In genomic region chr1:84709810-84710785, GRCm38 (mm10) we compare ENCODE assay signal across 9 mouse cellular contexts. TPM values are rescaled to one million over a fixed set of nuclear protein-coding genes. Genes with fewer than 3 reads are reported as not detected.
DNase-seq lines count a peak whose midpoint lies in the region; ATAC-seq lines count a peak whose summit lies in the region.
"Had no signal": no experiment of that assay in that cellular context is flagged by ENCODE, and none has a peak within 500 bp of the region (broad histone marks: within the 10 kb centered on the region; RNA-seq: fewer than 3 reads in every experiment).

No protein-coding gene starts in this region.

- H3K36me3 ChIP-seq in heart, embryonic 16.5 days (ENCODE audit: control insufficient read depth, insufficient read depth), result no peaks in the 10 kb centered on the region
- no peaks in the 10 kb centered on the region for H3K36me3 ChIP-seq in forebrain, embryonic 16.5 days (ENCODE audit: control insufficient read depth, insufficient read depth)

- no peak overlapping the region for H3K9ac ChIP-seq in heart, embryonic 16.5 days (ENCODE audit: low read length)
- H3K9ac ChIP-seq in forebrain, embryonic 16.5 days (replicated peaks; ENCODE audit: low read depth, low read length), result peak overlapping the region; percentile 58

- intact Hi-C loops in heart, postnatal 10 days (cut with DNase I), result no loop called here

- no peaks in the 10 kb centered on the region for H3K9me3 ChIP-seq in heart, embryonic 16.5 days (replicated peaks; ENCODE audit: control insufficient read depth, low read length)
- H3K9me3 ChIP-seq in forebrain, embryonic 16.5 days (ENCODE audit: control insufficient read depth, low read length), result no peaks in the 10 kb centered on the region

- WGBS in heart, embryonic 16.5 days, result 12% methylated on average over 31 of the region's 31 CpGs
- 9% methylated on average over 31 of the region's 31 CpGs for WGBS in forebrain, embryonic 16.5 days

- no peak for DNase-seq in heart, postnatal 10 days
- DNase-seq in brain, embryonic 18.5 days (ENCODE audit: low read depth, low spot score), result peak; percentile 77
- DNase-seq in layer of hippocampus, postnatal 14 days (ENCODE audit: low spot score in 2 of 2), result peak; percentile 73 to 85
- peak; percentile 18 for DNase-seq in neural tube, embryonic 10.5 days (ENCODE audit: extremely low spot score, low spot score)
- DNase-seq in yolk sac, embryonic 10.5 days (ENCODE audit: low spot score), result no peak

- H3K4me1 ChIP-seq in heart, embryonic 16.5 days (ENCODE audit: control insufficient read depth, insufficient read depth, low read length), result peaks cover 7% of the 10 kb centered on the region
- peaks cover 3% of the 10 kb centered on the region; the same call in 1 of the 2 replicates for H3K4me1 ChIP-seq in forebrain, embryonic 16.5 days (replicated peaks; ENCODE audit: control insufficient read depth, insufficient read depth, low read length)

- 0 out of 2 replicates have a peak, but pooled peaks cover 8% of the 10 kb centered on the region for H3K27me3 ChIP-seq in heart, embryonic 16.5 days (ENCODE audit: control insufficient read depth, insufficient read depth, low read length)
- no peaks in the 10 kb centered on the region for H3K27me3 ChIP-seq in forebrain, embryonic 16.5 days (replicated peaks; ENCODE audit: control insufficient read depth, insufficient read depth, low read length)

- peak overlapping the region; percentile 49 for H3K4me2 ChIP-seq in heart, embryonic 16.5 days (ENCODE audit: low read depth, low read length)
- peak overlapping the region; percentile 43 for H3K4me2 ChIP-seq in forebrain, embryonic 16.5 days (ENCODE audit: low read length)

- H3K4me3 ChIP-seq in heart, embryonic 16.5 days (ENCODE audit: low read length), result peak overlapping the region; percentile 20
- peak overlapping the region; percentile 43 for H3K4me3 ChIP-seq in forebrain, embryonic 16.5 days (replicated peaks; ENCODE audit: low read length)

- ATAC-seq in heart, embryonic 16.5 days (replicated peaks; ENCODE audit: extremely low read depth, insufficient read depth, low FRiP score), result no peak
- ATAC-seq in forebrain, embryonic 16.5 days, result peak; percentile 88
- no peak for ATAC-seq in granulocyte monocyte progenitor cell, adult 5-6 weeks (replicated peaks; ENCODE audit: poor library complexity, severe bottlenecking)

- no peak overlapping the region for H3K27ac ChIP-seq in heart, embryonic 16.5 days (ENCODE audit: low read length)
- H3K27ac ChIP-seq in forebrain, embryonic 16.5 days (ENCODE audit: low read length), result peak overlapping the region; percentile 88
- H3K27ac ChIP-seq: macrophage had no signal

RNA-seq across cellular contexts. Expression of gene Dner, which starts 14.1 kb away (rescaled TPM):
- 0.38 and 0.51 TPM in 2 replicates for polyA plus RNA-seq in heart, embryonic 16.5 days (2015; fragmentation: Nextera tagmentation; extraction: Ambion mirVana)
- under 1 TPM; 0.25 to 0.31 TPM for total RNA-seq in heart, postnatal 10 days (2021)
- 175 and 200 TPM in 2 replicates for polyA plus RNA-seq in forebrain, embryonic 16.5 days (2015; fragmentation: Nextera tagmentation; extraction: Ambion mirVana)
- 100 to 1,000 TPM; 158 TPM for total RNA-seq in layer of hippocampus, postnatal 14 days (2021)
- not detected in 2 replicates for total RNA-seq in granulocyte monocyte progenitor cell, adult 5-6 weeks (2014; fragmentation: Nextera tagmentation)
- total RNA-seq in granulocyte monocyte progenitor cell, adult 5-6 weeks (2017), result not detected in 2 replicates

Comparison
In these comparisons a context has a peak if more than half of its experiments do, and no peak if none do; other contexts are left out.
1. DNase-seq: peak in brain, embryonic 18.5 days (single experiment), layer of hippocampus, postnatal 14 days (2 of 2) and neural tube, embryonic 10.5 days (single experiment); none in heart, postnatal 10 days (0 of 2) and yolk sac, embryonic 10.5 days (single experiment).
2. RNA of gene Dner, which starts 14.1 kb away (total RNA-seq): 158 TPM in layer of hippocampus, postnatal 14 days; 0.25 to 0.31 TPM in heart, postnatal 10 days and not detected in granulocyte monocyte progenitor cell, adult 5-6 weeks; every median in the first group is over 100 times any median in the second.